Mouse (Mus musculus): ENCODE data around the gene Gpi1. TPM values are rescaled to one million over a fixed set of nuclear protein-coding genes. Genes with fewer than 3 reads are reported as not detected.

The Gpi1 gene
- polyA plus RNA-seq, 1 experiment from 2014 or later: 429 TPM

GRCm38 (mm10) chr7:34234610-34235561 lies 4.8 kb upstream of the Gpi1 start:
- H3K4me3 ChIP-seq (ENCODE audit: low read depth, low read length): peak overlapping the region; percentile 53
- H3K36me3 ChIP-seq (ENCODE audit: control insufficient read depth, insufficient read depth, low read length): peaks cover 36% of the 10 kb centered on the region
- WGBS: 2% methylated on average over 17 of the region's 17 CpGs
- H3K9me3 ChIP-seq (ENCODE audit: control insufficient read depth, low read length): no peaks in the 10 kb centered on the region
- H3K27me3 ChIP-seq (replicated peaks; ENCODE audit: control insufficient read depth, insufficient read depth, low read length): no peaks in the 10 kb centered on the region
- peak overlapping the region; percentile 38 for H3K9ac ChIP-seq (ENCODE audit: low read length)
- ATAC-seq (replicated peaks; ENCODE audit: low FRiP score, low TSS enrichment, low read depth) (no peak; the same call in 1 of the 2 replicates), DNase-seq (ENCODE audit: low spot score) (peak; percentile 73)
- peak overlapping the region; percentile 72 for H3K4me2 ChIP-seq (ENCODE audit: low read length)
- peak overlapping the region; percentile 82 for H3K27ac ChIP-seq (ENCODE audit: low read depth)
- peaks cover 10% of the 10 kb centered on the region; the same call in 1 of the 2 replicates for H3K4me1 ChIP-seq (replicated peaks; ENCODE audit: control insufficient read depth, insufficient read depth, low read length)

DNA sequence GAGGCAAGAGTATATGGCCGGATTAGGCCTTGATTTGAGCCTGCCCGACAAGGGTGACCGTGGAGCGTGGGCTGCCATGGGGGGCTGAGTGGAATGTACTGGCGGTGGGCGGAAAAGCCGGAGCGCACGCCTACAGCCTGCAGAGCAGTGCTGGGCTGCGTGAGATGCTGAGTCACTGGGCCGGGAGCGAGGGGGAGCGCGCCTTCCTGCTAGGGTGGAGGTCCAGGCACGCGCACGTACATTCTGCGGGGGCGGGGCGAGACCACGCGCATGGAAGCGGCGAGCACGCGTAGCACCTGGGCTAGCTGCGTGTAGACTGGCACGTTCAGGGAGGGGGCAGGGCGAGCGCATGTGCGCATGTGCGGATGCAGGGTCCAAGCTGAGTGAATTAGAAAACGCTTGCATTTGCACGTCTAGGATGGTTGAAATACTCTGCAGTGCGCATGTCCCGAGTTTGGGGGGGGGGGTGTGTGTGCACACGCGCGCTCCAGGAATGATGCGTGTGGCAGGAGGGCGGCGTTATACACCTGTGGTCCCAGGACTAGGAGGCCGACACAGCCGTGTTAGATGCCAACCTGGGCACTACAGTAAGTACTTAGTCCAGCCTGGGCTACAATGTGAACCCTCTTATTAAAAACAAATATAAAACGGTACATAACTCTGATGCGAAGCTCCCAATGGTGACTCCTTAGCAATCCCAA lies 3.9 kb upstream of the Gpi1 start:
- Histone ChIP-seq H3K4me1 (replicated peaks; ENCODE audit: control insufficient read depth, insufficient read depth, low read length) (peaks cover 14% of the 10 kb centered on the region; the same call in 1 of the 2 replicates), H3K9ac (ENCODE audit: low read length) (peak overlapping the region; percentile 38), H3K27ac (ENCODE audit: low read depth) (peak overlapping the region; percentile 82), H3K36me3 (ENCODE audit: control insufficient read depth, insufficient read depth, low read length) (peaks cover 28% of the 10 kb centered on the region), H3K4me2 (ENCODE audit: low read length) (peak overlapping the region; percentile 72), H3K27me3 (replicated peaks; ENCODE audit: control insufficient read depth, insufficient read depth, low read length) (no peaks in the 10 kb centered on the region), H3K9me3 (ENCODE audit: control insufficient read depth, low read length) (no peaks in the 10 kb centered on the region), H3K4me3 (ENCODE audit: low read depth, low read length) (peak overlapping the region; percentile 53)
- under 1% methylated on average over 46 of the region's 46 CpGs for WGBS
- peak; percentile 94 for ATAC-seq (replicated peaks; ENCODE audit: low FRiP score, low TSS enrichment, low read depth)
- peak; percentile 99 for DNase-seq (ENCODE audit: low spot score)

GRCm38 (mm10) chr7:34232785-34233725 lies 2.9 kb upstream of the Gpi1 start:
- Histone ChIP-seq H3K27me3 (replicated peaks; ENCODE audit: control insufficient read depth, insufficient read depth, low read length) (no peaks in the 10 kb centered on the region), H3K4me2 (ENCODE audit: low read length) (peak overlapping the region; percentile 72), H3K4me1 (replicated peaks; ENCODE audit: control insufficient read depth, insufficient read depth, low read length) (peaks cover 22% of the 10 kb centered on the region; the same call in 1 of the 2 replicates), H3K9me3 (ENCODE audit: control insufficient read depth, low read length) (no peaks in the 10 kb centered on the region), H3K9ac (ENCODE audit: low read length) (peak overlapping the region; percentile 38), H3K4me3 (ENCODE audit: low read depth, low read length) (peak overlapping the region; percentile 53), H3K27ac (ENCODE audit: low read depth) (peak overlapping the region; percentile 82), H3K36me3 (ENCODE audit: control insufficient read depth, insufficient read depth, low read length) (peaks cover 18% of the 10 kb centered on the region)
- peak; percentile 59 for DNase-seq (ENCODE audit: low spot score)
- no peak for ATAC-seq (replicated peaks; ENCODE audit: low FRiP score, low TSS enrichment, low read depth)
- WGBS: 40% methylated on average over 7 of the region's 7 CpGs

GRCm38 (mm10) chr7:34229691-34230111 lies 435 bp downstream of the Gpi1 start:
- WGBS: under 1% methylated on average over 19 of the region's 19 CpGs
- peak overlapping the region; percentile 70 for H3K4me3 ChIP-seq (ENCODE audit: low read depth, low read length)
- H3K9me3 ChIP-seq (ENCODE audit: control insufficient read depth, low read length): no peaks in the 10 kb centered on the region
- no peaks in the 10 kb centered on the region for H3K27me3 ChIP-seq (replicated peaks; ENCODE audit: control insufficient read depth, insufficient read depth, low read length)
- peak overlapping the region; percentile 86 for H3K27ac ChIP-seq (ENCODE audit: low read depth)
- peaks cover 33% of the 10 kb centered on the region; the same call in 1 of the 2 replicates for H3K4me1 ChIP-seq (replicated peaks; ENCODE audit: control insufficient read depth, insufficient read depth, low read length)
- H3K36me3 ChIP-seq (ENCODE audit: control insufficient read depth, insufficient read depth, low read length): peaks cover 32% of the 10 kb centered on the region
- H3K9ac ChIP-seq (ENCODE audit: low read length): peak overlapping the region; percentile 80
- ATAC-seq (replicated peaks; ENCODE audit: low FRiP score, low TSS enrichment, low read depth): peak; percentile 28
- peak; percentile 84 for DNase-seq (ENCODE audit: low spot score)
- peak overlapping the region; percentile 83 for H3K4me2 ChIP-seq (ENCODE audit: low read length)

DNA sequence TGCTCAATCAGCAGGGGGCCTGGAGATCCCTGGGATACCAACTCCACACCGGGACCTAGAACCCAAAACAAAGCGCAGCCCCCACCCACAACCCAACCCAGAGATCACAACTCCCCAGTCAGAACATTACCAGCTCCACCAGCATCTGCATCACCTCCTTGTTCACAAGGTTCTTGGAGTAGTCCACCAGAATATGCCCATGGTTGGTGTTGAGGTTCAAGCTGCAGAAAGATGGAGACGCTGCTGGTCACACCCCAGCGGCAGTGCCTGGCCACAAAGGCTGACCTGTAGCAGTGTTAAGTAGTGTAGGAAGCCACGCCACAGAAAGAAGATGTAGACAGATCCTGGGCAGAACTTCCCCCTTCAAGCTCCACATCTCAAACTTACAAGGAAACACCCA lies 983 bp downstream of the Gpi1 start:
- no peaks in the 10 kb centered on the region for H3K27me3 ChIP-seq (replicated peaks; ENCODE audit: control insufficient read depth, insufficient read depth, low read length)
- no peaks in the 10 kb centered on the region for H3K9me3 ChIP-seq (ENCODE audit: control insufficient read depth, low read length)
- WGBS: 24% methylated on average over 5 of the region's 5 CpGs
- H3K4me2 ChIP-seq (ENCODE audit: low read length): peak overlapping the region; percentile 83
- peaks cover 33% of the 10 kb centered on the region; the same call in 1 of the 2 replicates for H3K4me1 ChIP-seq (replicated peaks; ENCODE audit: control insufficient read depth, insufficient read depth, low read length)
- H3K27ac ChIP-seq (ENCODE audit: low read depth): peak overlapping the region; percentile 86; the same call in 1 of the 2 replicates
- peak overlapping the region; percentile 80 for H3K9ac ChIP-seq (ENCODE audit: low read length)
- no peak for ATAC-seq (replicated peaks; ENCODE audit: low FRiP score, low TSS enrichment, low read depth)
- DNase-seq (ENCODE audit: low spot score): no peak
- peak overlapping the region; percentile 70 for H3K4me3 ChIP-seq (ENCODE audit: low read depth, low read length)
- peaks cover 38% of the 10 kb centered on the region for H3K36me3 ChIP-seq (ENCODE audit: control insufficient read depth, insufficient read depth, low read length)

DNA sequence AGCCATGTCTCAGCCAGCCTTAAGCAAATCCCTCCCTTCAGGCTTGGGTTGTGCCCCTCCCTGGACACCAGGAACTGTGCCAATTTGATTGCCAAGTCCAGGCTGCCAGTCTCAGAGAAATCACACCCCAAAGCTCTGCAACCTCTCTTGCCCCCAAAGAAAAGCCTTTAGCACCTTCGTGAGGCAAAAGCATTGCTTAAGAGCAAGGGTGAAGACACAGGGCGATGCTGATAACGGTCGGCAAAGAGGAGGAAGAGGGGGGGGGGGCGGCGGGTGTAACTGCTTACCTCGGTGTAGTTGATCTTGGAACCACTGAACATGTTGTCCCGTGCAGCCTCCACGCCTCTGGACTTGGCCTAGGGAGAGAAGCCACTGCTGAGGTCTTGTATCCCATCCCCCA lies 1.5 kb downstream of the Gpi1 start:
- 66% methylated on average over 9 of the region's 9 CpGs for WGBS
- Histone ChIP-seq H3K9me3 (ENCODE audit: control insufficient read depth, low read length) (no peaks in the 10 kb centered on the region), H3K4me2 (ENCODE audit: low read length) (peak overlapping the region; percentile 83), H3K9ac (ENCODE audit: low read length) (peak overlapping the region; percentile 80; the same call in 1 of the 2 replicates), H3K4me1 (replicated peaks; ENCODE audit: control insufficient read depth, insufficient read depth, low read length) (peaks cover 31% of the 10 kb centered on the region; the same call in 1 of the 2 replicates), H3K27ac (ENCODE audit: low read depth) (no peak overlapping the region), H3K27me3 (replicated peaks; ENCODE audit: control insufficient read depth, insufficient read depth, low read length) (no peaks in the 10 kb centered on the region), H3K36me3 (ENCODE audit: control insufficient read depth, insufficient read depth, low read length) (peaks cover 43% of the 10 kb centered on the region), H3K4me3 (ENCODE audit: low read depth, low read length) (peak overlapping the region; percentile 70)
- ATAC-seq (replicated peaks; ENCODE audit: low FRiP score, low TSS enrichment, low read depth) (no peak), DNase-seq (ENCODE audit: low spot score) (no peak)

DNA sequence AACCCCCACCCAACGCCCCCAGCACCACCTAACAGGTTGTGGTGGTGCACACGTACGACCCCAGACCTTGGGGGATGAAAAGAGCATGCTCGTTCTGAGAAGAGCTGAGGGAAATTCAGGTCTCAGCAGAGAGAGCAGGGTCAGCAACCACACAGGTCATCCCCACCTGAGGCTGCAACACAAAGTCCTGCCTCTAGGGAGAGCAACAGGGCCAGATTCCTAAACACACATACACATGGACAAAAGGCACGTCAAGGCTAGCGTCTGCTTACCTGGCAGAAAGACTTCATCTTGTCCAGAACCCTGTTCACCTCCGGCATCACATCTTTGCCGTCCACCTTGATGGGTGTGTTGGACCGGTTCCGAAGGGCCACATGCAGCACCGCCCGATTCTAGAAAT lies 3.3 kb downstream of the Gpi1 start:
- Histone ChIP-seq H3K27ac (ENCODE audit: low read depth) (no peak overlapping the region), H3K4me1 (replicated peaks; ENCODE audit: control insufficient read depth, insufficient read depth, low read length) (peaks cover 27% of the 10 kb centered on the region; the same call in 1 of the 2 replicates), H3K36me3 (ENCODE audit: control insufficient read depth, insufficient read depth, low read length) (peaks cover 61% of the 10 kb centered on the region), H3K4me3 (ENCODE audit: low read depth, low read length) (no peak overlapping the region), H3K4me2 (ENCODE audit: low read length) (no peak overlapping the region), H3K9ac (ENCODE audit: low read length) (no peak overlapping the region), H3K9me3 (ENCODE audit: control insufficient read depth, low read length) (no peaks in the 10 kb centered on the region), H3K27me3 (replicated peaks; ENCODE audit: control insufficient read depth, insufficient read depth, low read length) (no peaks in the 10 kb centered on the region)
- ATAC-seq (replicated peaks; ENCODE audit: low FRiP score, low TSS enrichment, low read depth) (no peak), DNase-seq (ENCODE audit: low spot score) (no peak)
- WGBS: 83% methylated on average over 12 of the region's 12 CpGs

Data from intestine, embryonic 14.5 days (tissue).